Mouse (Mus musculus): ENCODE data around the gene Abcf3.

GRCm38 (mm10) chr16:20549161-20549560, 784 bp downstream of the Abcf3 start:
- TF ChIP-seq USF1 (IDR thresholded peaks at IDR 0.05; ENCODE audit: low read depth) (no peak), MYOG (IDR thresholded peaks at IDR 0.05; ENCODE audit: control insufficient read depth in 1 of 3, insufficient read depth in 1 of 3, insufficient read length in 2 of 3, low read depth in 2 of 3) (no peak), E2F4 (IDR thresholded peaks at IDR 0.05; ENCODE audit: insufficient read depth) (no peak), POLR2A (IDR thresholded peaks at IDR 0.05; ENCODE audit: insufficient read length, low read depth) (no peak), POLR2AphosphoS2 (IDR thresholded peaks at IDR 0.05; ENCODE audit: insufficient read length, low read depth) (no peak)
